Mouse (Mus musculus): ENCODE data around the gene Gdpd5.
A peak's percentile ranks its signal among the peaks of the same experiment; 100 is the strongest.

Gdpd5 gene

GRCm38 (mm10) chr7:99381214-99382087, at the start of gene Gdpd5:
Gdpd5 (plus strand) TSS chr7:99381414.
- DNase-seq = peak; percentile 97

GRCm38 (mm10) chr7:99332774-99333480, 48.3 kb upstream of the Gdpd5 start:
- DNase-seq = peak; percentile 72

GRCm38 (mm10) chr7:99340736-99341135, 40.5 kb upstream of the Gdpd5 start:
- no peak for DNase-seq

GRCm38 (mm10) chr7:99343577-99343976, 37.6 kb upstream of the Gdpd5 start:
- DNase-seq = no peak

GRCm38 (mm10) chr7:99347268-99347667, 33.9 kb upstream of the Gdpd5 start:
- DNase-seq = no peak

GRCm38 (mm10) chr7:99348883-99349282, 32.3 kb upstream of the Gdpd5 start:
- no peak for DNase-seq

- DNase-seq = peak; percentile 42
These were observed 31.2 kb upstream of the Gdpd5 start for GRCm38 (mm10) chr7:99349782-99350720.

GRCm38 (mm10) chr7:99351104-99351801, 30.0 kb upstream of the Gdpd5 start:
- no peak for DNase-seq

- DNase-seq = peak; percentile 37
These were observed 29.3 kb upstream of the Gdpd5 start for GRCm38 (mm10) chr7:99351802-99352517.

GRCm38 (mm10) chr7:99352526-99353400, 28.5 kb upstream of the Gdpd5 start, which contains the start of gene Serpinh1:
Serpinh1 (minus strand) TSS chr7:99353239.
- DNase-seq = peak; percentile 89

- peak; percentile 74 for DNase-seq
These were observed 25.5 kb upstream of the Gdpd5 start for GRCm38 (mm10) chr7:99355731-99356131.

- no peak for DNase-seq
These were observed 24.8 kb upstream of the Gdpd5 start for GRCm38 (mm10) chr7:99356244-99356930.

GRCm38 (mm10) chr7:99357201-99357600, 24.0 kb upstream of the Gdpd5 start:
- peak; percentile 47 for DNase-seq

- no peak for DNase-seq
These were observed 22.8 kb upstream of the Gdpd5 start for GRCm38 (mm10) chr7:99358371-99358770.

GRCm38 (mm10) chr7:99360021-99360802, 21.0 kb upstream of the Gdpd5 start:
- DNase-seq = peak; percentile 74

- no peak for DNase-seq
These were observed 20.3 kb upstream of the Gdpd5 start for GRCm38 (mm10) chr7:99360803-99361414.

GRCm38 (mm10) chr7:99362137-99362536, 19.1 kb upstream of the Gdpd5 start:
- DNase-seq = no peak

- DNase-seq = no peak
These were observed 16.1 kb upstream of the Gdpd5 start for GRCm38 (mm10) chr7:99365069-99365468.
